Mouse (Mus musculus): Measurements from ENCODE around the gene Slc15a4.

GRCm38 (mm10) chr5:127610787-127611509 is 21.7 kb downstream of the Slc15a4 start:
- TF ChIP-seq CTCF (IDR thresholded peaks at IDR 0.05; ENCODE audit: low read depth) (no peak), EP300 (IDR thresholded peaks at IDR 0.05; ENCODE audit: low read depth) (no peak)
